Comparison of ENCODE assay signal across 25 mouse cellular contexts in genomic region chr5:144885968-144886650, GRCm38 (mm10).
A peak's percentile ranks its signal among the peaks of the same experiment; 100 is the strongest.
DNase-seq lines count a peak whose midpoint lies in the region; ATAC-seq and TF ChIP-seq lines count a peak whose summit lies in the region.
"Had no signal": no experiment of that assay in that cellular context is flagged by ENCODE, and none has a peak within 500 bp of the region (broad histone marks: within the 10 kb centered on the region; RNA-seq: fewer than 3 reads in every experiment).

No protein-coding gene starts in this region.

- intact Hi-C loops in heart, postnatal 14 days (cut with DNase I), result no loop called here

- no peaks in the 10 kb centered on the region for H3K9me3 ChIP-seq in liver, postnatal 0 days (ENCODE audit: low read length)
- H3K9me3 ChIP-seq in liver, embryonic 12.5 days (replicated peaks), result no peaks in the 10 kb centered on the region
- H3K9me3 ChIP-seq in stomach, postnatal 0 days (ENCODE audit: control insufficient read depth, low read length), result no peaks in the 10 kb centered on the region
- H3K9me3 ChIP-seq: embryonic facial prominence, embryonic 12.5 days; embryonic facial prominence, embryonic 15.5 days; heart, embryonic 15.5 days had no signal

- no peak for TF ChIP-seq EP300 in liver, postnatal 0 days (IDR thresholded peaks at IDR 0.05; ENCODE audit: low read depth)
- no peak for TF ChIP-seq EP300 in stomach, postnatal 0 days (optimal IDR thresholded peaks at IDR 0.05)

- peak; percentile 88 for ATAC-seq in liver, postnatal 0 days
- no peak for ATAC-seq in liver, embryonic 12.5 days
- ATAC-seq in stomach, postnatal 0 days (ENCODE audit: low FRiP score, low TSS enrichment), result peak; percentile 60
- ATAC-seq: forebrain, embryonic 14.5 days; forebrain, postnatal 0 days; hindbrain, postnatal 0 days; Patski had no signal

- peak; percentile 80 for DNase-seq in heart, adult 11 months
- no peak for DNase-seq in heart, postnatal 14 days
- DNase-seq in layer of hippocampus, adult 2 months (ENCODE audit: low spot score in 2 of 2), result no peak
- no peak for DNase-seq in layer of hippocampus, adult 18-20 months (ENCODE audit: low spot score in 2 of 2)
- no peak for DNase-seq in liver, postnatal 0 days
- DNase-seq in stomach, postnatal 0 days (ENCODE audit: low spot score), result no peak
- DNase-seq in frontal cortex, postnatal 14 days (ENCODE audit: low spot score in 2 of 2), result no peak
- DNase-seq: adrenal gland, postnatal 10 days; adrenal gland, postnatal 36 days; cerebellum, adult 18-20 months; cerebellum, adult 9-10 months; cerebellum, postnatal 14 days; forebrain, postnatal 0 days; gastrocnemius, postnatal 25 days; heart, postnatal 10 days; heart, postnatal 4 days had no signal

- WGBS in liver, postnatal 0 days (ENCODE audit: insufficient replicate concordance), result 66% methylated on average over 9 of the region's 9 CpGs
- 68% methylated on average over 9 of the region's 9 CpGs for WGBS in liver, embryonic 12.5 days (ENCODE audit: insufficient replicate concordance)
- 79% methylated on average over 9 of the region's 9 CpGs for WGBS in stomach, postnatal 0 days

- no peaks in the 10 kb centered on the region for H3K4me1 ChIP-seq in liver, postnatal 0 days (ENCODE audit: insufficient read depth)
- no peaks in the 10 kb centered on the region for H3K4me1 ChIP-seq in liver, embryonic 12.5 days
- no peaks in the 10 kb centered on the region for H3K4me1 ChIP-seq in stomach, postnatal 0 days (replicated peaks; ENCODE audit: control insufficient read depth, insufficient read depth)
- H3K4me1 ChIP-seq: embryonic facial prominence, embryonic 12.5 days; embryonic facial prominence, embryonic 15.5 days had no signal

- H3K36me3 ChIP-seq in liver, postnatal 0 days (replicated peaks; ENCODE audit: insufficient read depth, low read length), result peaks cover 36% of the 10 kb centered on the region
- H3K36me3 ChIP-seq in liver, embryonic 12.5 days, result peaks cover 52% of the 10 kb centered on the region
- peaks cover 40% of the 10 kb centered on the region for H3K36me3 ChIP-seq in stomach, postnatal 0 days (ENCODE audit: control insufficient read depth, insufficient read depth, low read length)

- no peak overlapping the region for H3K4me2 ChIP-seq in liver, postnatal 0 days (ENCODE audit: low read depth, low read length)
- H3K4me2 ChIP-seq in liver, embryonic 12.5 days, result no peak overlapping the region
- no peak overlapping the region for H3K4me2 ChIP-seq in stomach, postnatal 0 days (replicated peaks; ENCODE audit: low read depth)
- H3K4me2 ChIP-seq: embryonic facial prominence, embryonic 12.5 days; embryonic facial prominence, embryonic 15.5 days; heart, embryonic 11.5 days; heart, embryonic 15.5 days; hindbrain, embryonic 14.5 days had no signal

- no peak overlapping the region for H3K4me3 ChIP-seq in layer of hippocampus, adult 2 months
- H3K4me3 ChIP-seq in liver, postnatal 0 days (ENCODE audit: low read depth, low read length), result no peak overlapping the region
- no peak overlapping the region for H3K4me3 ChIP-seq in liver, embryonic 12.5 days
- no peak overlapping the region for H3K4me3 ChIP-seq in stomach, postnatal 0 days (ENCODE audit: low read depth, low read length)
- H3K4me3 ChIP-seq: embryonic facial prominence, embryonic 12.5 days; embryonic facial prominence, embryonic 15.5 days; heart, embryonic 15.5 days had no signal

- no peaks in the 10 kb centered on the region for H3K27me3 ChIP-seq in liver, postnatal 0 days (ENCODE audit: insufficient read depth, low read length)
- no peaks in the 10 kb centered on the region for H3K27me3 ChIP-seq in liver, embryonic 12.5 days (replicated peaks)
- no peaks in the 10 kb centered on the region for H3K27me3 ChIP-seq in stomach, postnatal 0 days (ENCODE audit: control insufficient read depth, insufficient read depth, low read length)
- H3K27me3 ChIP-seq: embryonic facial prominence, embryonic 12.5 days; embryonic facial prominence, embryonic 15.5 days; heart, embryonic 15.5 days; Patski had no signal

- no peak overlapping the region for H3K27ac ChIP-seq in layer of hippocampus, adult 2 months
- peak overlapping the region; percentile 63 for H3K27ac ChIP-seq in liver, postnatal 0 days (ENCODE audit: low read depth)
- H3K27ac ChIP-seq in liver, embryonic 12.5 days, result no peak overlapping the region
- no peak overlapping the region for H3K27ac ChIP-seq in stomach, postnatal 0 days (replicated peaks)
- H3K27ac ChIP-seq: embryonic facial prominence, embryonic 12.5 days; embryonic facial prominence, embryonic 15.5 days; heart, embryonic 15.5 days; hindbrain, embryonic 14.5 days; hindbrain, postnatal 0 days had no signal

- 0 out of 2 replicates have a peak, but pooled peaks have one; percentile 23 for TF ChIP-seq CTCF in layer of hippocampus, adult 2 months (conservative IDR thresholded peaks at IDR 0.05)
- TF ChIP-seq CTCF in liver, postnatal 0 days (IDR thresholded peaks at IDR 0.05; ENCODE audit: low read depth), result no peak
- peak; percentile 12; the same call in 1 of the 2 replicates for TF ChIP-seq CTCF in stomach, postnatal 0 days (IDR thresholded peaks at IDR 0.05; ENCODE audit: low read depth)

- no peak overlapping the region for H3K9ac ChIP-seq in liver, postnatal 0 days (replicated peaks)
- no peak overlapping the region for H3K9ac ChIP-seq in liver, embryonic 12.5 days
- H3K9ac ChIP-seq in stomach, postnatal 0 days (ENCODE audit: low read length), result no peak overlapping the region
- H3K9ac ChIP-seq: embryonic facial prominence, embryonic 12.5 days; embryonic facial prominence, embryonic 15.5 days; forebrain, postnatal 0 days; heart, embryonic 15.5 days; hindbrain, embryonic 14.5 days had no signal
